Mouse (Mus musculus) myocyte (in vitro differentiated cells): ENCODE measurements around the gene Rpa1. TPM values are rescaled to one million over a fixed set of nuclear protein-coding genes. Genes with fewer than 3 reads are reported as not detected.
A peak's percentile ranks its signal among the peaks of the same experiment; 100 is the strongest.
"Not testable (repeated sequence)": the region's sequence is repeated elsewhere in the genome, so short reads cannot be mapped to it uniquely, and the experiment has no call there.

Experiments
- H3K27me3 ChIP-seq: one replicate; pipeline ENCODE4 v1.6.1; 2011; ENCODE audit not compliant: control insufficient read depth, insufficient read depth, insufficient read length
- H3K36me3 ChIP-seq: one replicate; pipeline ENCODE4 v1.6.1; 2011; ENCODE audit not compliant: control insufficient read depth, insufficient read depth
- H3K4me2 ChIP-seq: one replicate; pipeline ENCODE4 v1.6.1; 2011; ENCODE audit warnings: low read depth, control low read depth
- H3K4me3 ChIP-seq: one replicate; pipeline ENCODE4 v1.5.1; 2011; ENCODE audit warnings: mild to moderate bottlenecking, control low read depth, moderate library complexity
- H3K79me2 ChIP-seq: one replicate; pipeline ENCODE4 v1.6.1; 2011; ENCODE audit not compliant: control insufficient read depth, insufficient read depth
- H3ac ChIP-seq: one replicate; pipeline ENCODE4 v1.6.1; 2011; ENCODE audit not compliant: control insufficient read depth, insufficient read length
- CEBPB ChIP-seq: IDR thresholded peaks from 2 replicates; pipeline ENCODE4 v1.6.1; 2011; ENCODE audit warnings: mild to moderate bottlenecking, moderate library complexity; ENCODE audit not compliant: poor library complexity, insufficient read depth, severe bottlenecking
- E2F4 ChIP-seq: IDR thresholded peaks from one replicate; pipeline ENCODE4 v1.6.1; 2011; ENCODE audit warnings: mild to moderate bottlenecking, control low read depth, moderate library complexity; ENCODE audit not compliant: insufficient read depth
- MAX ChIP-seq: IDR thresholded peaks from one replicate; pipeline ENCODE4 v1.6.1; 2011; ENCODE audit warnings: low read depth, mild to moderate bottlenecking, control low read depth
- MYOD1 ChIP-seq, 3 experiments: IDR thresholded peaks; one replicate each; pipeline ENCODE4 v1.6.1; 2011; ENCODE audit warnings: control low read depth in 2 of 3, low read depth in 2 of 3, mild to moderate bottlenecking in 2 of 3, moderate library complexity in 1 of 3; ENCODE audit not compliant: insufficient read length in 2 of 3, control insufficient read depth in 1 of 3
- MYOG ChIP-seq, 3 experiments: IDR thresholded peaks; one replicate each; pipeline ENCODE4 v1.6.1; 2011; ENCODE audit warnings: control low read depth in 2 of 3, low read depth in 2 of 3, mild to moderate bottlenecking in 2 of 3; ENCODE audit not compliant: insufficient read length in 2 of 3, control insufficient read depth in 1 of 3, insufficient read depth in 1 of 3
- POLR2A ChIP-seq: IDR thresholded peaks from one replicate; pipeline ENCODE4 v1.6.1; 2011; ENCODE audit warnings: low read depth, mild to moderate bottlenecking, control low read depth, moderate library complexity; ENCODE audit not compliant: insufficient read length
- POLR2AphosphoS2 ChIP-seq: IDR thresholded peaks from one replicate; pipeline ENCODE4 v1.6.1; 2011; ENCODE audit warnings: low read depth, control low read depth; ENCODE audit not compliant: insufficient read length
- REST ChIP-seq: IDR thresholded peaks from one replicate; pipeline ENCODE4 v1.6.1; 2011; ENCODE audit warnings: mild to moderate bottlenecking, control low read depth, moderate library complexity; ENCODE audit not compliant: insufficient read depth, insufficient read length
- SRF ChIP-seq: IDR thresholded peaks from one replicate; pipeline ENCODE4 v1.6.1; 2011; ENCODE audit warnings: low read depth; ENCODE audit not compliant: control insufficient read depth, insufficient read length
- TCF12 ChIP-seq: IDR thresholded peaks from one replicate; pipeline ENCODE4 v1.6.1; 2011; ENCODE audit warnings: mild to moderate bottlenecking, control low read depth; ENCODE audit not compliant: poor library complexity, insufficient read depth, severe bottlenecking
- TCF3 ChIP-seq: IDR thresholded peaks from one replicate; pipeline ENCODE4 v1.6.1; 2011; ENCODE audit warnings: low read depth, control low read depth; ENCODE audit not compliant: insufficient read length
- USF1 ChIP-seq: IDR thresholded peaks from one replicate; pipeline ENCODE4 v1.6.1; 2011; ENCODE audit warnings: low read depth, mild to moderate bottlenecking, control low read depth, moderate library complexity
- polyA plus RNA-seq: library from polyadenylated mRNA; unstranded; fragments of >200 nt; fragmentation: generic; extraction: Trizol; gene quantifications from one replicate; pipeline ENCODE4 v1.2.1, GENCODE M21; 2012; ENCODE audit warnings: missing spikeins

The Rpa1 gene
- polyA plus RNA-seq: 63.4 TPM

DNA sequence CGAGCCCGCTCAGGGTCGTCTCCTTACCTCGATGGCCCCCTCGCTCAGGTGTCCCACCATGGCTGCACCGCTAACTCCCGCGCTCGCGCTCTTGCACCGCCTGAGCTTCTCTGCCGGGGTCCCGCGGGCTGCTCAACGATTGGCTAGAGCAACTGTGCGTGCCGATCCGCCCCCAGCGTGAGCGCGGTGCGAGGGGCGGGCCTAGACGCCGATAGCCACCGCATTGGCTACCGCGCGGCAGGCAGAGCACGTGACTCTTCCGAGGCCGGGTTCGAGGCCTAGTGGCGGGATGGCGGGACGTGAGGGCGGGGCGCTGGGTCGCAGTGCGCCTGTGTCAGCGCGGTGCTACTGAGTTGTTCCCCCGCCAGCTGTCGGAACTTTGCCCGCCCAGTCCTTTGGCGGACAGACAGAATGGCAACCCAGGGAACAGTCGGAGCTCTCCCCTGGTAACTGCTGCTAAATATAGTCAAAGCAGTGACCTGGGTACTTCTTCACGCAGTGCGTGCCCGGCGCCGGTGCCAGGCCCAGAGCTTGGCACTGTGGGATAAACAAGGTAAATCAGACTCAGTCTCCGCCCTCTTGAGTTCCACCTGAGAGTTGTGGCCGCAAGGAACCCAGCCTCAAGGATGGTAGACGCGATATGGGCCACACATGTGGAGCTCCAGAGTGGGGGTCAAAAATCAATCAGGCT is at the start of gene Rpa1, which contains the start of gene Smyd4:
Rpa1 (minus strand) TSS at position 126 of the 691 bp plus-strand sequence.
Smyd4 (plus strand) TSS at position 235 of the 691 bp plus-strand sequence.
- Histone ChIP-seq H3ac (peak within 1 kb of the TSS; percentile 57), H3K36me3 (peaks cover 7% of the 10 kb centered on the region), H3K4me2 (peak within 1 kb of the TSS; percentile 92), H3K4me3 (peak within 1 kb of the TSS; percentile 72), H3K79me2 (peaks cover 47% of the 10 kb centered on the region), H3K27me3 (no peaks in the 10 kb centered on the region)
- peak; percentile 47 for TF ChIP-seq E2F4
- no peak for TF ChIP-seq TCF12
- TF ChIP-seq POLR2A: peak; percentile 89
- no peak for TF ChIP-seq CEBPB
- TF ChIP-seq USF1: peak; percentile 91
- TF ChIP-seq MYOG (IDR thresholded peaks at IDR 0.05; ENCODE audit: control insufficient read depth in 1 of 3, insufficient read depth in 1 of 3, insufficient read length in 2 of 3, low read depth in 2 of 3): peak in 2 of 3 experiments; percentile 52 to 73
- no peak for TF ChIP-seq TCF3
- peak; percentile 60 for TF ChIP-seq SRF
- peak; percentile 66 for TF ChIP-seq POLR2AphosphoS2
- peak in 1 of 3 experiments; percentile 72 for TF ChIP-seq MYOD1 (IDR thresholded peaks at IDR 0.05; ENCODE audit: control insufficient read depth in 1 of 3, insufficient read length in 2 of 3, low read depth in 2 of 3)
- no peak for TF ChIP-seq MAX

DNA sequence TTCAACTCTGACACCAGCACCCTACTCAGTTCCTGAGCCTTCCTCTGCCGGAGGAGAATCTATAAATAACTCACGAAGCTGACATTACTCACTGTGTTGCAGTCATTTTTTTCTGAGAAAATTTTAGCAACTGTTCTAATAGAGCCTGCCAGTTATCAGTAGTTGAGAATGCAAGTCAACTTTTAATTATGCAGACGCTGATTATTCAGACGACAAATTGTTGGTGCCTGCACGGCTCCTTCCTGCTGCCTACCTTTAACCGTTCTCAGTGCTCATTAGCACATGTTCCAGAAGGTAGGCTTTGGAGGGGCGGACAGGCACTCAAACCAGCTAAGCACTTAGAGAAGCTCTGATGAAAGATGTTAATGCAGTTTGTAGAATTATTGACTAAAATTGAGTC is 49.3 kb upstream of the Rpa1 start:
- Histone ChIP-seq H3K4me3 (no peak overlapping the region), H3K36me3 (no peaks in the 10 kb centered on the region), H3K27me3 (no peaks in the 10 kb centered on the region), H3ac (no peak overlapping the region), H3K4me2 (peak overlapping the region; percentile 38), H3K79me2 (no peaks in the 10 kb centered on the region)
- no peak for TF ChIP-seq E2F4
- TF ChIP-seq REST: no peak

DNA sequence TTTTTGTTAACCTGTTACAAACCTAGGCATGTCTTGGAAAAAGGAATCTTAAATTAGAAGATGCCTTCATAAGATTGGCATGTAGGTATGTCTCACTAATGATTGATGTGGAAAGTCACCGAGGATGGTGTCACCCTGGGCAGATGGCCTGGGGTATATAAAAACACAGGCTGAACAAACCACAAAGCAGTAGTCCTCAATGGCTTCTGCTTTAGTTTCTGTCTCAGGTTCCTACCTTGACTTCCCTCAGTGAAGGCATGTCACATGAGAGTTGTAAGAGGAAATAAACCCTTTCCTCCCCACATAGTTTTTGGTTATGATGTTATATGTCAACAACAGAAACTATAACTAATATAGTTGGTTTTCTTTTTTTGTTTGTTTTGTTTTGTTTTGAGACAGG is 47.5 kb upstream of the Rpa1 start:
- TF ChIP-seq SRF (no peak), REST (no peak), MAX (no peak), POLR2AphosphoS2 (no peak), USF1 (no peak), POLR2A (no peak), CEBPB (no peak), E2F4 (no peak), MYOD1 (IDR thresholded peaks at IDR 0.05; ENCODE audit: control insufficient read depth in 1 of 3, insufficient read length in 2 of 3, low read depth in 2 of 3) (no peak), TCF3 (no peak), TCF12 (no peak)
- Histone ChIP-seq H3K27me3 (no peaks in the 10 kb centered on the region), H3K4me2 (no peak overlapping the region), H3ac (no peak overlapping the region), H3K79me2 (no peaks in the 10 kb centered on the region), H3K4me3 (no peak overlapping the region), H3K36me3 (peaks cover 1% of the 10 kb centered on the region)

DNA sequence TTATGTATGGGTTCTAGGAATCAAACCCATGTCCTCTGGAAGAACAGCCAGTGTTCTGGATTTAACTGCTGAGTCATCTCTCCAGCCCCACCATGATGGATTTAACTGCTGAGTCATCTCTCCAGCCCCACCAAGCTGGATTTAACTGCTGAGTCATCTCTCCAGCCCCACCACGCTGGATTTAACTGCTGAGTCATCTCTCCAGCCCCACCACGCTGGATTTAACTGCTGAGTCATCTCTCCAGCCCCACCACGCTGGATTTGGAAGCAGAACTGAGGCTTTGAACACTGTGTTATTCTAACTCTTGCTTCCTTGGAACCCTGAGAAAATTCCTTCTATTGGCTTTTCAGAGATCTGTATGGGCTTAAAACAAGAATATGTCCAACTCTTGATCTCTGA is 35.4 kb upstream of the Rpa1 start:
- H3K4me3 ChIP-seq, H3ac ChIP-seq, H3K4me2 ChIP-seq, H3K36me3 ChIP-seq, H3K79me2 ChIP-seq, H3K27me3 ChIP-seq: not testable (repeated sequence)

DNA sequence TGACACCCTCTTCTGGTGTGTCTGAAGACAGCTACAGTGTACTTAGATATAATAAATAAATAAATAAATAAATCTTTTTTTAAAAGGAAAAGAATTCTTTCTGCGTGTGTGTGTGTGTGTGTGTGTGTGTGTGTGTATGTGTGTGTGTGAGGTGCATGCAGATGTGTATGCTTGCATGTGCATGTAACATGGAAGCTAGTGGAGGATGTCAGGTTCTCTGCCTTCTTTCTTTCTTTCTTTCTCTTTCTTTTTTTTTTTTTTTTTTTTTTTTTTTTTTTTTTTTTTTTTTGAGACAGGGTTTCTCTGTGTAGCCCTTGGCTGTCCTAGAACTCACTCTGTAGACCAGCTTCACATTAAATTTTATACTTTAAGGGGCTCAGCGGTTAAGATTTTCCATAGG is 30.7 kb upstream of the Rpa1 start:
- not testable (repeated sequence) for H3ac ChIP-seq, H3K36me3 ChIP-seq, H3K4me2 ChIP-seq, H3K4me3 ChIP-seq, H3K27me3 ChIP-seq, H3K79me2 ChIP-seq

DNA sequence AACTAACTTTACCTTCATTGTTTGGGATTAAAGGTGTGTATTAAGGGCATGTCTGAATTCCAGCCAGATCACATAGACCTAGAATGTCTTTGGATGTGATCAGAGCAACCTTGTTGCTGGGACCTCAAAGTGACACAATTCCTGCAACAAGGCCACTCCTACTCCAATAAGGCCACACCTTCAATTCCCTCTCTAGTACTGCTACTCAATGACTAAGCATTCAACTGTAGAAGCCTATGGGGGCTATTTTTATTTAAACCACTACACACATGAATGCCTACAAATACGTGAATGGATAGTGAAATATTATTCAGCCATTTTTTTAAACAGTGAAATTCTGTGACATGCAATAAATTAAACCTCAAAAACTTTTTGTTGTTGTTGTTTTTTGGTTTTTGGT is 29.0 kb upstream of the Rpa1 start:
- Histone ChIP-seq H3ac (no peak overlapping the region), H3K36me3 (no peaks in the 10 kb centered on the region), H3K4me2 (no peak overlapping the region), H3K79me2 (no peaks in the 10 kb centered on the region), H3K27me3 (no peaks in the 10 kb centered on the region), H3K4me3 (no peak overlapping the region)
- TF ChIP-seq POLR2AphosphoS2: no peak
- TF ChIP-seq TCF12: no peak
- no peak for TF ChIP-seq CEBPB
- TF ChIP-seq MYOD1 (IDR thresholded peaks at IDR 0.05; ENCODE audit: control insufficient read depth in 1 of 3, insufficient read length in 2 of 3, low read depth in 2 of 3): no peak
- no peak for TF ChIP-seq USF1
- no peak for TF ChIP-seq E2F4
- TF ChIP-seq MAX: no peak
- TF ChIP-seq REST: no peak
- no peak for TF ChIP-seq POLR2A
- TF ChIP-seq TCF3: no peak
- no peak for TF ChIP-seq MYOG (IDR thresholded peaks at IDR 0.05; ENCODE audit: control insufficient read depth in 1 of 3, insufficient read depth in 1 of 3, insufficient read length in 2 of 3, low read depth in 2 of 3)
- no peak for TF ChIP-seq SRF
